Mouse (Mus musculus): ENCODE results near the gene Mpeg1.

The Mpeg1 gene

DNA sequence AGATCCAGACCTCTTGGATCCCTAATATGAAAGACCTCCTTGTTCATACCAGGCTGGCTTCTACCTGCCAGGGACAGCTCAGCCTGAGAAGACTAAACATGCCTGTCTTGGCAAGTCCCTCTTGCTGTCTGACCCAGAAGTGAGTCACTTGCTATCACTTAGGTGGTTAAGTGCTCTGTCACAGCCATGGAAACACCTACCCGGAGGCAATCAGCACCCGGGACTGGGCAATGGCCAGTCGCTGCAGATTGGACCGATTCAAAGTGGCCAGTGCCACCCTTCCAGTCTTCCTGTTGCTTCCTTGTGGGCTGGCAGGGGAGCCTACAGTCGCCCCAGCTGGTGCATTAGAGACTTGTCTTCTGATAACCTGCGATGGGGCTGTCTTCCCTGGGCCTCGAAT is 31.1 kb downstream of the Mpeg1 start:
- no peak for DNase-seq (ENCODE audit: low read depth, low spot score)

DNA sequence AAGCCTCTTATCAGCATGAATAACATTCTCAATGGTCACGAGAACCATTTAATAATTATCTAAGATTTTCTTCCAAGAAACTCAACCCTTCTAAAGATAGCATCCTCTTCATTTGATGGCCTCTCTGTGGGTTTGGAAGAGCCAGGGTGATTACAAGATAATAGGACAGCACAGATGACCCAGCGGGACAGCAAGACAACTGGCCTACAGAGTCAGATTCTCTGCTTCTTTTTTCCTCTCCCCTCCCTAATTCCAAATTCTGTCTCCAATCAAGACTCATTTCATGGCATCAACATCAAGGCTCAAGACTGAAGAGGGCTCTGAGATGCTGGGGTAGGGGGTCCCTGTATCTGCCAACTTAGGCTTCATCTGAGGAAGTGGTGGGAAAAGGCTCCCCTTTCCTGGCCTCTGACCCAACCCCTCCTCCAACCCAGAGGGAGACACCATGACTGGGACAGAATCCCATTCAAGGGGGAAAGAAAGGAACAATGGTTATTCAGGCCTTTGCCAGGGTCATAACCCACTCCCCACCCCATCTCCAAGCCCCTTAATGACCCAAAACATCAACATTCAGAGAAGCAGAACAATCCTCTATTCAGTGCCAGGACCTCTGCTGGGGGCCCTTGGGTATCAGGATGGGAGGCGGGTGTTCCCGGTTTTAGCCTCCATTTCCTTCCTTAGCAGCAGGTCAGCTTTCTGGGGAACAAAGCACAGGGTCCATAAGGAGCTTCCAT is 33.0 kb downstream of the Mpeg1 start:
- no peak for DNase-seq (ENCODE audit: low read depth, low spot score)

DNA sequence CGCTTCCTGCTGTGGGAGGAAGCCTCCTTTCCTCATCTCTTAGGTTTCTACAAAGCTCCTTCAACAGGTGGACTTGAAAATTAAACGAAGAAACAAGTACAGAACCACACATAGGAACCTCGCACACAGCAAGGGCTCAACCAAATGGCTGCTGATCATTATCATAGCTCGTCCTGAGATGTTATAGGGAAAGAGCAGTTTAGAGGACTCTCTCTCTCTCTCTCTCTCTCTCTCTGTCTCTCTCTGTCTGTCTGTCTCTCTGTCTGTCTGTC is 33.5 kb downstream of the Mpeg1 start:
- DNase-seq (ENCODE audit: low read depth, low spot score): no peak

DNA sequence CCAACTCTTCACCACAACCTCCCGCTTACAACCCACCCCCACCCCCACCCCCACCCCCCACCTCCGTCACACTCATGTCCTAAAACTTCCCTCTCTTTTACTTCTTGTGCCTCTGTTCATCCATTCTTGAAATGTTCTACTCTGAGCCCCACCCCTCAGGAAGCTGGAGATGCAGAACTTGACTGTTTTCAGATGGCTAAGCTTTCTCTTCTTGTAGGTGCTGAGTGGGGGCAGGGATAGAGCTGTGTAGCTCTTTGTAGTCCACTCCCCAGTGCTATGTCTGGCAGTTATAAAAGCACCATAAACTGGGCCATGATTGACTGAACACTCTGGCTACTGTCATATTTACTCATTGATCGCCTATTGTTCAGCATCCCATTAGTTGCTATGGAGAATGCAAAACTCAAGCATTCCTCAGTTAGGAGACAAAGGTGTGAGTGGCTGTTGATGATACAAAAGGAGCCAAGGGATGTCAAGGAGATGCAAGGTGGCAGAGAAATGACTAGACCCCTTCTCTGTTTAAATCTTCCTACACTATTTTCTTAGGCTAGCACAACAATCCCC is 34.5 kb downstream of the Mpeg1 start:
- no peak for DNase-seq (ENCODE audit: low read depth, low spot score)

DNA sequence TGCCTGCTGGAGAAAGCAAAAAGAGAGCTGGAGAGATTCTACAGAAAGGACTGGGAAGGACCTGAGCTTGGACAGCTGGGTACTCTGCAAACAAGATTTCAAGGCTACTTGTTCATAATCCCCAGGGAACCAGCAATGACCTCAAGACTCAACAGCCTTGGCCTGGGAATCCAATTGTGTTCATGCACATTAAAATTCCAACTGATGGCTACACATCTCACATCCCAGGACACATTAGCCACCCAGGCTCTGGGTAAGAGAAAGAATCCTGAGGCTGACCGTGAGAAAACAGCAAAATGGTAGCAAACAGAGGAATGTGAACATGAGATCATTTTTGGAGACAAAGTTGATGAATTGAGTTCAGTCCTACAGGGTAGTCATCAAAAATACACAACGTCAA is 35.7 kb downstream of the Mpeg1 start:
- no peak for DNase-seq (ENCODE audit: low read depth, low spot score)

DNA sequence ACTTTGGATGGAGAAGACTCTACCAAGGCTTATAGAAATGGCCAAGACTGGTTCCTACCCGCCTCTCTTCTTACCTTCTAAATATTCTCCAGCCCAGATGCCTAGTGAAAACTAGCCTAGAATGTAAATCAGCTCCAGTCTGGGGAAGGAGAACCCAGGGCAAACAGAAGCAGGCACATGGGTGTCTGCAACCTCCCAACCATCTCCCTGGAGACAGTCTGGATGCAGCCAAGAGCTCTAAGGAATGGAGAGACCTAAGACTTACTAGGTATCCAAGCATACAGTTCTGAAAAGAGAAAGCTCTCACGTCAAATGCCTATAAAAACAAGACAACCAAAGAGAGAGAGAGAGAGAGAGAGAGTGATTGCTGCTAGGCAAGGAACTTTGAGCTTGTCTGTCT is 37.3 kb downstream of the Mpeg1 start:
- no peak for DNase-seq (ENCODE audit: low read depth, low spot score)

DNA sequence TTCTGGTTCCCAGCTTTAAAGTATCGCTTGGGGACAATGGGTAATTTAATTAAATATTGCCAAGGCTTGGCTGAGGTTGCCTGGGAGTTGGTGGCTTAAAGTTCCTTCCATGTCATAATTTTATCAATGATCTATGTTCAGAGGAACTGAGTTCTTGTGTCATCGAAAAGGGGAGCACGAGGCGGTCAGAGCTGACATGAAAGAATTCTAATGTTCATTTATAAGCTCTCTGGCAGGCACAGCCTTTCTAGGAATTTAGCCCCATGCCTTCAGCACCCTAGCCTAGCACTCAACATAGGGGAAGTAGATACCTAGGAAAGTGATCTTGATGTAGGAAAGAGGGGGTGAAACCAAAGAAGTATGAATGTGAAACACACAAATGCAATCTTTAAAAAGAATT is 37.7 kb downstream of the Mpeg1 start:
- DNase-seq (ENCODE audit: low read depth, low spot score): no peak

DNA sequence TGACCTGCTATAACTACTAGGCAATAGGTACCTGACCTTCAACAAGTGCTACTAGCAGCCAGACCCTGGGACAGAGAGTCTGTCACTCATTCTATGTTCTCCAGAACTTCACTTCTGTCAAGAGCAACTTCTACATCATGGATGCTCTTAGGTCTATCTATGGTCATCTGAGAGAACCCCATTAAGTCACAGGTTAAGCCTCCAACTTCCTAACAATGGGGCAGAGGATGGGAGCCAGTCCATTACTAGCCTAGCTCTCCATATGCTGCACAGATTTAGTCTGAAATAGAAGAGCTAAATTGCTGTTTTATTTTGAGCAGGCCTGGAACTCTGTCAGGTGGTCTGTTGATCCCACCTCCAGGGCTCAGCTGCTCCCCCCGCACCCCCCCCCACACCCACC is 38.4 kb downstream of the Mpeg1 start:
- no peak for DNase-seq (ENCODE audit: low read depth, low spot score)

DNA sequence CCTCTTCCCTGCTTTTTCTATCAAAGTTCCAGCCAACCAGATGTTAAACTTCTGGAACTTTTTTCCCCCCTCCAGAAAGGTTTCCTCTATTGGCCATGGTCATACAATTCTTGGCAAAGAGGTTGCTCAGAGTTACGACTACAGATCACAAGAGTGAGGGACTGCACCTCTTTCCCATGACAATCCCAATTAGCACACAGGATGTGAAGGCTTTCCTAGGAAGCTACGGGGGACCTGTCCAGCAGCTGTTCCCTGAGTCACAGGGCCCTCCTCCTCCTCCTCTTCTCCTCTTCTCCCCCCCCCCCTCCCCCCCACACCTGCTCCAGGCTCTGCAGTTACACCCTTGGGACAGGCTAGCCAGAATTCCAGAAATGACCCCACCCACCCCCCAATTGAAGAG is 38.9 kb downstream of the Mpeg1 start:
- DNase-seq (ENCODE audit: low read depth, low spot score): no peak

DNA sequence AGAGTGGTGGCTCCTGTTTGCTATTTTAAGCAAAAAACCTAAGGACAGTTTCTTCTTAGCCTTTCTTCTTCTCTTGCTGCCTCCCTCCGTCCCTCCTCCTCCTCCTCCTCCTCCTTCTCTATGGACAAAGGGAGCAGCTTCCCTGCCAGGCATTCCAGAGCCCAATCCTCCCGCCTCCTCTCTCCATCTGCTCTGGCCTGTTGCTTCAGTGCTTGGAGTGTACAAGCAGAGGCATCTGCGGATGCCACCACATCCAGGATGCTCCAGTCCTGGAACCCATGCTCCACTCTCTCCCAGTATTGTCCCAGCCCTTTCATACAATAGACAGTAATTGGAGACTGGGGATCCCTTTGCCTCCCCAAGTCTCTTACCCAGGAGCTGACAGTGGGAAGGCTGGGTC is 39.5 kb downstream of the Mpeg1 start:
- DNase-seq (ENCODE audit: low read depth, low spot score): no peak

DNA sequence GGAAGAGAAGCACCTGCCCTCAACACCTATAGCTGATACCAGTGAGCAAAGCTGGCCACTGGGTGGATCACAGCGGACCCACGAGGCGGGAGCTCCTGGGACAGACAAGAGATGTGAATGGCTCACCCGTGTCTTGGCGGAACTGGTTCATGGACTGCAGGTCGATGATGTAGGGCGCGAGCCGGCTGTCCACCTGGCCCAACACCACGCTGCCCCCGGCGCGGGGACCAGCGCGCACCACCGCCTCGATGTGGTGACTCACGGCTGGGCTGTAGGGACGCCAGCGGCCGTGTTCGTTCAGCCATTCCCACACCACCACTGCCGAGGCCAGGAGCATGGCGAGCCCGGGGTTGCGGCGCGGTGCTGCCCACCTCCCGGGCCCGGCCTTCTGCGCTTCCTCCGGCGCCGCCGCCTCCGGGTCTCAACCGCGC is 40.3 kb downstream of the Mpeg1 start:
- peak; percentile 54 for DNase-seq (ENCODE audit: low read depth, low spot score)

DNA sequence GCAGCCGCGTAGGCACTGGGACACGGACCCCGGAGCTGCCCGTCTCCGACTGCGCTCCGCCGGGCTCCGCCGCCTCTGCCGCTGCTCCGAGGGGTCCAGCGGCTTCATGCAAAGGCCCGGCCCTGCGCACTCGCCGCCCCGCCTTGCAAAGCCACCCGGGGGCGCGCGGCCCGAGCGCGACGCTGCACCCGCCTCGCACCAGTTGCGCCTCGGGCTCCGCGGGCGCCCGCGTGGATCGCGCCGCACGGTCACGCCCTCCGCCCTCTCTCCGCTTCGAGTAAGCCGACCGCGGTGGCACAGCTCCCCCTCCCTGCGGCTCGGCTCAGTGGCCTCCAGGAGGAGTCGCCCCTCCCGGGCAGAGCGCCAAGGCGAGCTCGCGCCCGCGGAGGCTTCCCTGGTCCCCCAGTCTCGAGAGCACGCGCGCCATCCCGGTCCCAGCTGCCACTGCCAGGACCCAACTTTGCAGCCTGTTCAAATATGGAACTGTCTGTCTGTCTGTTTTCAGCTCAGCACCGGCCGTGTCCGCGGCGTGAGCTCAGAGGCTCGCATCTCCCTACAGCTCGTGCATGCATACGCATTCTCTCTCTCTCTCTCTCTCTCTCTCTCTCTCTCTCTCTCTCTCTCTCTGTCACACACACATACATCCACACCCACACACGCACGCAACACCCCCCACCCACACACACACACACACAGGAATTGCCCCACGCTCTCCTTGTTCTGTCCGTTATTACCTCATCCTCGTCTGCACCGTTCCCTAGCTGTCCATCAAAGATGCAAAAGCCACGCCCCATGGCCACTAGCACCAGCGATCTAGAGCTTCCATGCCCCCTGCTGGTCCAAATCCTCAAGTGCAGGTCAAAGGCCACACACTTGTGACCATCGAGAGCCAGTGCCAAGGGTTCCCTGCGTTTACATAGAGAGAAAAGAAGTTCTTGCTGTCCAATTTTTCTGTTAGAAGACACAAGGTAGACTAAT is 41.1 kb downstream of the Mpeg1 start, which contains the start of gene Dtx4:
Gene Dtx4, minus strand, starts transcription at position 85 of the 978 bp plus-strand sequence.
- DNase-seq (ENCODE audit: low read depth, low spot score): peak; percentile 97

DNA sequence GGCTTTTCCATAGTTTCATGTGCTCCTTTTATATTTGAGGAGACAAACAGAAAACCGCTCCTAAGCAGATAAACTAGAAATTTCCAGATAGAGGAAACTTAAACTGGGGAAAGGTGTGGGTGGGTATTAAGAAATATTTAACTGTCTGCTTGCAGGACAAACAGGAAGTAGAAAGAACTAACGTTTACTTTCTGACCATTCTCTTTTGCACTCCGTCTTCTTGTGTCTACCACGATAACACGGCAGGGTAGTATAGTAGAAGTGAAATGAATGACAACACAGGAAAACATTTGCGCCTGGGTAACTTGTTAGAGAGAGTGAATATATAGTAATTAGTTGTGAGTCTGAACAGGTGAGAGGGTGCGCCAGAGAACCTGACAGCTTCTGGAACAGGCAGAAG is 42.2 kb downstream of the Mpeg1 start:
- DNase-seq (ENCODE audit: low read depth, low spot score): peak; percentile 61

DNA sequence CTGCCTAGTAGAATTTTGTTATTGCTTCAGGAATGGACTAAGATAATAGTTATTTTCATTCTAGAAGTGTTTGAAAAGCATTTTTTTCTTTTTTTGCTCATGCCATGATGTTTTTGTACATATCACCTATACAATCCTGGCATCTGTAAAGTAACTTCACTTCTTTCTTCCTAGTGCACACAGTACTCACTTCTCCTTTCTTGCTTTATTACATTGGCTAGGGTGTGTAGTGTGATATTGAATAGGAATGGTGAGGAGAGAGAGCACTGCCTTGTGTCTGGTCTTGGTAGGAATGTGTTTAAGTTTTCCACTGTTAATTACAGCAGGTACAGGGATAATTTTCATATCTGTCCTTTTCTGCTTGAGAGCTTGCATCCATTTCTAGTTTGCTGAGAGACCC is 54.0 kb downstream of the Mpeg1 start:
- no peak for DNase-seq (ENCODE audit: low read depth, low spot score)

All from A20 (cell line).